Mouse (Mus musculus) cortical plate, adult 2 months (tissue): Measurements from ENCODE around the gene Bloc1s4. TPM values are rescaled to one million over a fixed set of nuclear protein-coding genes. Genes with fewer than 3 reads are reported as not detected.

ENCODE experiments used
- H3K27ac ChIP-seq: fragments of 200-500 bp; 2 replicates; pipeline ENCODE4 v1.5.1; 2012; ENCODE audit warnings: low read length, control low read depth, inconsistent platforms; ENCODE audit not compliant: insufficient read depth
- H3K4me1 ChIP-seq: fragments of 200-500 bp; 2 replicates; pipeline ENCODE4 v1.6.1; 2011; ENCODE audit warnings: low read length; ENCODE audit not compliant: control insufficient read depth, insufficient read depth
- H3K4me3 ChIP-seq: fragments of 200-500 bp; 2 replicates; pipeline ENCODE4 v1.5.1; 2011; ENCODE audit warnings: mild to moderate bottlenecking, low read length, control low read depth; ENCODE audit not compliant: insufficient read depth
- CTCF ChIP-seq: fragments of 200-500 bp; IDR thresholded peaks from 2 replicates; pipeline ENCODE4 v1.5.1; 2011; ENCODE audit warnings: mild to moderate bottlenecking, control low read depth, low read length; ENCODE audit not compliant: insufficient read depth; ENCODE audit errors: extremely low read depth
- POLR2A ChIP-seq: fragments of 200-500 bp; IDR thresholded peaks from 2 replicates; pipeline ENCODE4 v1.6.1; 2011; ENCODE audit warnings: mild to moderate bottlenecking, low read length, control low read depth; ENCODE audit not compliant: insufficient read depth; ENCODE audit errors: extremely low read depth
- polyA plus RNA-seq: library from polyadenylated mRNA; depleted of rRNA; stranded (reverse); fragments of >200 nt; gene quantifications from 2 replicates; pipeline ENCODE4 v1.2.3, GENCODE M21; 2012

Gene Bloc1s4
- polyA plus RNA-seq, 1 experiment, result 22.7 TPM

DNA sequence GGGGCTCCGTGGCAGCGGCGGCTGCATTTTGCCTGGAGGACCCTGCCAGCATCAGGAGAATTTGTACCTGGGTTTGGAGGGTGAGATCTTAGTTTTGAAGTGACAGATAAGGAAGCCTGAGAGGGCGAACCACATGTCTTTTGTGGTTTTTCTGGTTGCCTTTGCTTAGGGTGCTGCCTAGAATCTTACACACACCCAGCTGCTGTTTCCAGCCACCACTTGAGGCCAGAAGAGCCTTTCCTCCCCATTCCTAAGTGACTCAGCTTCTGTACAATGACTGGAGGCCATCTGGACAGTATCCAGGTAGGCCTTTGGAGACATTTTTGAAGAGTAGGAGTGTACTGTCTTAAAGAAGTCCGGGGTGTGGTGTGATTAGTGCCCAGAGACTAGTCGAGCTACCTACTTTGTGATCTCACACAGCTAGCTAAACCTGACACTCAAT lies 26.0 kb downstream of the Bloc1s4 start:
- TF ChIP-seq CTCF, result no peak
- no peak for TF ChIP-seq POLR2A

DNA sequence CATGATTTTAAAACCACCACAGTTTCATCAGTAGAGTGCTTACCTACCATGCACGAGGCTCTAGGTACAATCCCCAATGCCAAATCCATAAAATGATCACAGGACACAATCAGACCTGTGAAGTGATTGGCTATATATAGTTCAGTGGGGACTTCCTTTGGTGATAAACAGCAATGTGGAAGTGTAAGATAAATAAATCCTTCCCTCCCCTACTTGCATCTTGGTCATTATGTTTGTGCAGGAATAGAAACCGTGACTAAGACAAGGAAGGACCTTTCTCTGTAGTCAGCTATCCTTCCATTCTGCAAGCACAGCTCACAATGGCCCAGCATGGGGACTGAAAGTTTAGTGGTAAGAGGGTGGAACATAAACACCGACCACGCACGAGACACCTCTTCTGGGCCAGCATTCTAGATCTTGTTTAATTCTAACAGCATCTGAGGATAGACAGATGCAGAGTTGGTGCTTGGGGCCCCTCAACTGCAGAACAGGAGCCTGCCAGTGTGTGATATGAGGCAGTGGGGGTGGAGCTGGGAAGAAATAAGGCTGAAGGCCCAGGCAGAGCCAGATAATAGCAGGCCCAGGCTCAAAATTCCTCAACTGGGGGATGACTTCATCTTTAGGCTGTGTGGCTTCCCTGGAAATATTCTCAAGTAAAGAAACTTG lies 27.6 kb downstream of the Bloc1s4 start:
- no peaks in the 10 kb centered on the region for H3K4me1 ChIP-seq
- TF ChIP-seq CTCF, result no peak
- TF ChIP-seq POLR2A, result no peak

More for the DNA sequence above, 26.0 kb downstream of the Bloc1s4 start:
- no peaks in the 10 kb centered on the region for H3K4me1 ChIP-seq
- H3K4me3 ChIP-seq, result no peak overlapping the region
- H3K27ac ChIP-seq, result no peak overlapping the region

GRCm38 (mm10) chr5:36720219-36720618 lies 28.2 kb downstream of the Bloc1s4 start:
- no peak overlapping the region for H3K27ac ChIP-seq
- TF ChIP-seq CTCF, result no peak
- TF ChIP-seq POLR2A, result no peak
- no peak overlapping the region for H3K4me3 ChIP-seq
- H3K4me1 ChIP-seq, result no peaks in the 10 kb centered on the region

More for the DNA sequence above, 27.6 kb downstream of the Bloc1s4 start:
- H3K27ac ChIP-seq, result no peak overlapping the region
- no peak overlapping the region for H3K4me3 ChIP-seq

- no peak for TF ChIP-seq POLR2A
- TF ChIP-seq CTCF, result no peak
- H3K27ac ChIP-seq, result no peak overlapping the region
- H3K4me3 ChIP-seq, result no peak overlapping the region
- no peaks in the 10 kb centered on the region for H3K4me1 ChIP-seq
Observed at GRCm38 (mm10) chr5:36719601-36720000, 28.8 kb downstream of the Bloc1s4 start.

GRCm38 (mm10) chr5:36719135-36719534 lies 29.3 kb downstream of the Bloc1s4 start:
- H3K27ac ChIP-seq, result no peak overlapping the region
- TF ChIP-seq CTCF (no peak), POLR2A (no peak)
- H3K4me3 ChIP-seq, result no peak overlapping the region
- no peaks in the 10 kb centered on the region for H3K4me1 ChIP-seq

DNA sequence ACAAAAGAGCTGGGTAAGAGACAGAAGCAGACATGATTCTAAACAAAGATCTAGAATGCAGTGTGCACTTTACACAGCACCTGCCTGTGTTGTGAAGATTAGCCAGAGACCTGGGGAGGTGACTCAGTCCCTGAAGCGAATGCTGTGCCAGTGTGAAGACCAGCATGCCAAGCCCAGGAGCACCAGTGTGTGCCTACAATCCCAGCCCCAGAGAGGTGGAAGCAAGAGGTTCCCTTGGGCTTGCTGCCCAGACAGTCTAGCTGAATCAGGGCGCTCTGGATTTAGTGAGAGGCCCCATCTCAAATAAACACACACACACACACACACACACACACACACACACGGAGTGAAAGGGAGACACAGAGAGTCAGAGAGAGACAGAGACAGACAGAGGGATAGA lies 30.6 kb downstream of the Bloc1s4 start:
- H3K27ac ChIP-seq, result no peak overlapping the region
- no peak overlapping the region for H3K4me3 ChIP-seq
- H3K4me1 ChIP-seq, result no peaks in the 10 kb centered on the region
- no peak for TF ChIP-seq CTCF
- no peak for TF ChIP-seq POLR2A

DNA sequence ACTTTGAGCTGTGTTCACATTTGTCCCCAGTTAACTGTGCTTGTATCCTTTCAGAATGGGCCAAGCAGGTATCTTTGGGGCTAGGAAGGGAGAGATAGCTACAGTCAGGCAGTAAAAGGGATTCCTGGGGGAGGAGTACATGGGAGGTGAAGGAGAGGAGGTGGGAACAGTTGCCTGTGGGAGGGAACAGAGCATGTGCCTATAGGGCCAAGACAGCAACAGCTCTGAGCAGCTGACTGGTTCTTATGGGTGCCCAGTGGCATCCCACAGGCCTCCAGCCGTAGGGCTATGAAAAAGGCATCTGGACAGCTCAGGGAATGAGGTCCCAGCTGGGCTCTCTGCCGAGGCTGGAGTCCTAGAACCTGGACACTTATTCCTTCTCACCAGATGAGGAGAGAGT lies 31.6 kb downstream of the Bloc1s4 start:
- H3K27ac ChIP-seq, result no peak overlapping the region
- no peaks in the 10 kb centered on the region for H3K4me1 ChIP-seq
- no peak overlapping the region for H3K4me3 ChIP-seq
- no peak for TF ChIP-seq CTCF

- TF ChIP-seq POLR2A, result no peak
- no peak for TF ChIP-seq CTCF
- no peak overlapping the region for H3K27ac ChIP-seq
- H3K4me1 ChIP-seq, result no peaks in the 10 kb centered on the region
- no peak overlapping the region for H3K4me3 ChIP-seq
Observed at GRCm38 (mm10) chr5:36714832-36715231, 33.6 kb downstream of the Bloc1s4 start.

- Histone ChIP-seq H3K4me3 (no peak overlapping the region), H3K4me1 (no peaks in the 10 kb centered on the region), H3K27ac (no peak overlapping the region)
- TF ChIP-seq POLR2A (no peak), CTCF (no peak)
Observed at GRCm38 (mm10) chr5:36713693-36714092, 34.8 kb downstream of the Bloc1s4 start.
